Mouse (Mus musculus) lung, postnatal 0 days (tissue): ENCODE data around the gene Pou2f1.

Source experiments
- CTCF ChIP-seq: IDR thresholded peaks from 2 replicates; pipeline ENCODE4 v1.5.1; 2016; ENCODE audit warnings: antibody characterized with exemption, mild to moderate bottlenecking
- EP300 ChIP-seq: IDR thresholded peaks from 2 replicates; pipeline ENCODE4 v1.6.1; 2016; ENCODE audit warnings: antibody characterized with exemption, mild to moderate bottlenecking, control low read depth

DNA sequence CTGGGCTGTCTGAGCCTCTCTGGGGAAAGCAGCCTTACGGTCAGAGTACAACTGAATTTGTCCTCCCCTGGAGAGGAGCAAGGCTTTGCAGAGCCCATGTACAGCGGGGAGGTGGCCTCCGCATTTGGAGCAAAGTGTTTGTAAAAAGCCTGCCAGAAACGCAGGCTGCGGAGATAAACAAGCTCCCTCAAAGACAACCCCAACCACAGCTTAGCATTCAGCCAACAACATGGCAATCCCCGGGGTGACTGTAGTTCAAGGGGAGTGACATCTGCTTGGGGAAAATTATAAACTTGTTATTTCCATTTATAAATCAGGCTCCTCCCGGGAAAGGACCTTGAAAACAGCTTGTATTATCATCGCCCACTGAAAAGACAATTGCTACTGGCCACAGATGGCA lies 164.9 kb downstream of the Pou2f1 start:
- no peak for TF ChIP-seq CTCF
- TF ChIP-seq EP300: no peak
